Mouse (Mus musculus): Measurements from ENCODE around the gene Clrn1. TPM values are rescaled to one million over a fixed set of nuclear protein-coding genes. Genes with fewer than 3 reads are reported as not detected.
A peak's percentile ranks its signal among the peaks of the same experiment; 100 is the strongest.

Clrn1 gene
- total RNA-seq, 2 experiments from 2014 or later: 1.1 to 1.3 TPM

DNA sequence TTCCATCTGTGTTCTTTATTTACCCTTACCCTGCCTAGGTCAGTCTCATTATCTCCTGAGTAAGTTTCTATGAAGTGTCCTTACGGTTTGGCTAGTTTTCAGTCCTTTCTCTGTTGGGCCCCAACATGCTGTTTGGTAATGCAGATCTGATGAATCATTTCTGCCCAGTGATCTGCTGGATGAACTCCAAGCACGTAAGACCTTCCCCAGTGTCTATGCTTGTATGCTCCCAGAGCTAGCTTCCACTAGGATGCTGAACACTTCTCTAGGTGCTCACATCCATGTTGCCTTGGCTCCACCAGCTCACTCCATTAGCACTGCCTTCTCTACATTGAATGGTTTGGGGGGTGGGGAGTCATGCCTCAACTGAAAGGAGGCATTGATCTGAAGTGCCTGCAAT lies 52.3 kb downstream of the Clrn1 start:
- no peak for DNase-seq (ENCODE audit: low spot score in 2 of 2)

DNA sequence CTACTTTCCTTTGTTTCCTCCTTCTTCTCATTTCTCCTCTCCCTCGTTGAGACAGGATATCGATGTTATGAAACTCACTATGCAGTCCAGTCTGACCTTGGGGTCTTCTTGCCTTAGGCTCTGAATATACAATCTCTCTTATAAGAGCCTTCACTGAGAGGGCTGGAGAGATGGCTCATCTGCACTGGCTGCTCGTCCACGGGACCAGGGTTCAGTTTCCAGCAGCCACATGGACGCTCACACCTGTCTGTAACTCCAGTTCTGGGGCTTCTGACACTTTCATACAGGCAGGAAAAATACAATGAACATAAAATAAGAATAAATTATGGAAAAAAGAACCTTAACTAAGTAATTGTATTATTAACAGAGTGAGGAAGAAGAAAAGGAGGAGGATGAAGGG lies 53.6 kb downstream of the Clrn1 start:
- DNase-seq (ENCODE audit: low spot score in 2 of 2): no peak

DNA sequence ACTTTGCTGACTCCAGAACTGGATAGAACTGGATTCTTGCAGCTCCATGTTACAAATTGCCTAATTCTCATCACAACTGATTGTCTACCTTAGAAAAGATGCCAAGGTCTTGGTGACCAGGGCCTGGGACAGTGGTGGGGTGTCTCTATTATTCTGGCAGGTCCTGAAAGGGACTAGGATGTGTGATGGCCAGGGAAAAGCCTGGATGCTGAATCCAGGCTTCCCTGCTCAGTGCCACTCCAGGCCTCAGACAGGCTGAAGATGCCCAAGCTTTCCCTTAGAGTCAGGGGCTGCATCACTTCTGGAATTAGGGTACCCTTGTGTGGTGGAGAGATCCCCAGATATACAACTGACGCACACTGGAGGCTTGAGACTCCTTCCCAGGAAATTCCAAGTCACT lies 55.2 kb downstream of the Clrn1 start:
- no peak for DNase-seq (ENCODE audit: low spot score in 2 of 2)

DNA sequence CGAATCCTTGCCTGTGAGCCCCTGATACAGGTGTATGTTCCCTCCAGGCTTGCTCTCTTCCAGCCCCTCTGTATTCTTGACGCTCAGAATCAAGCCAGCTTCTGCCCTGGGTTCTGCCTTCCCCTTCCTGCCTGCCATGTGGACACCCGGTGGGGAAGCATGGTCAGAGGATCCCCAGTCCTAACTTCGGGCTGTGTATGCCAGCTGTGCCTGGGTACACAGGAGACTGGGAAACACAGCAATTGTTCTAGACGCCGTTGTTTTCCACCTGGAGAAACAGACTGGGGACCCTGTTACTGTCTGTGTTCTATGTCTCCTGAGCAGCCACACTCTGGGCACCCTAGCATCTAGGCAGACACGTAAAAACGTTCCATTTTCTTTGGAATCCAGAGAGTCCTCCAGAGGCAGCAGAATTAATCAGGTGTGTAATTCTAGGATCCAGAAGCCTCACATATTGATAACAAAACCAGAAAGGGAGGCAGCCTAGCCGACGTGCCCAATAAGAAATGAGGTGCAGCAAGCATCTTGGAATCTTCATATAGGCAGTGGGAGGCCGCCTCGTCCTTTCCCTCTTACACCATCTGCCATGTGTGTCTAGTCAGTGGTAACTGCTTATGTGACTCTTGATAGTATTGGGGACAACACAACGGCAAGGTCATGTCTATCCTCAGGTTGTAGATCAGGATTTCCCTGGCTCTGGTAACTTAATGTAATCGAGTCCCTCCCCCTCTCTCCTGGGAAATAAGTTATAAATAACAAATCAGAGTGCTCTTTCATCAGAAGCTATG lies 56.6 kb downstream of the Clrn1 start:
- no peak for DNase-seq (ENCODE audit: low spot score in 2 of 2)

DNA sequence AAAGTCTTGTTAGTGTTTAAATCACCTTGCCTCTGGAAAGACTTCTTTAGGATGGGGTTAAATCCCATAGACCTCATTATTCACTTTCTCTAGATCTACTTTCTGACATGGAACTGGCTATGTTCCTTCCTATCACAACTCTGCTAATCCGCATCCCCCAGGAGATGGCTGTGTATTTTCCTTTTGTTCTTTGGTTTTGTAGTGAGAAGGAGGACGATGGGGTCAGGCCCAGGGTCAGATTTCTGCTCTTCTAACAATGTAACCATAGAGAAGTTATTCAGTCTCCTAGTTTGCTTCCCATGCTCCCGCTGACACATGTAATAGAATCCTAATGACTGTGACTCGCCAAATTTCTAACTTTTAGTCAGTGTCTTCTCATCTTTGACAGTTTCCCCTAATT lies 58.9 kb downstream of the Clrn1 start:
- no peak for DNase-seq (ENCODE audit: low spot score in 2 of 2)

DNA sequence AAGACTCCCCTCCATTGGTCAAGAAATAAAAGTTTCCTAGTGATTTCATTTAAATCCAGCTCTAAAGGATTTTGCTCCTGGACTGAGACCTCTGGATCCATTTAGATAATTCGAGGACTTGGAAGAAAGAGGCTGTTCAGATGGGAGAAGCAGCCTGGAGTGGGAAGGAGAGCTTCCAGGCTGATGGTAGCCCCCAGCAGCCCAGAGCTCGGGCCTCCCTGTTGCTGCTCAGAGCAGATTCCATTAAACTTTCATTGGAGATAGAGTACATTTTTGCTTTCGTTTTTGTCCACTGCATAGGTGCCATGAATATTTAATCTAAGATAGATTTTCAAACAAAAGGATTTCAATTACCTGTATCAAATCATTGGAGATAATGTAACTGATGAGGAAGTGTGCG lies 62.9 kb downstream of the Clrn1 start, which contains the start of gene Mindy4b-ps:
Gene Mindy4b-ps (minus strand): TSS at position 101 of the 400 bp plus-strand sequence.
- DNase-seq (ENCODE audit: low spot score in 2 of 2): no peak

DNA sequence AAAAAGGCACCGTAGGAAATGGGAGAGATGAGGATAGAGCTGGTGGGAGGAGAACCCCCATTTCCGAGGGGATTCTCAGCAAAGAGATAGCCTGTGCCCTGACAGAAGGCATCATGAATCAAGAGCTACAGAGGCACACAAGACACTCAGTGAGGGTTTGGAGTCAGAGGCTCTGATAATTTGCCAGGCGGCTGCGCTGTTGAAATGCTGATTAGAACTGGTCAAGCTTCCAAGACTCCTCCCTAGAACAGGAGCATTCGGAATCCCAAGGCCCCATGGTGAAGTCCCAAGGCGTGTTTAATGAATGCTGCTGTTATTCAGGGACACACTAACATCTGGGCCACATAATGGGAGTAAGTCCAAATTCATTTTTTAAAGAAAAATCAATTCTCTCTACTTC lies 67.8 kb downstream of the Clrn1 start:
- no peak for DNase-seq (ENCODE audit: low spot score in 2 of 2)

DNA sequence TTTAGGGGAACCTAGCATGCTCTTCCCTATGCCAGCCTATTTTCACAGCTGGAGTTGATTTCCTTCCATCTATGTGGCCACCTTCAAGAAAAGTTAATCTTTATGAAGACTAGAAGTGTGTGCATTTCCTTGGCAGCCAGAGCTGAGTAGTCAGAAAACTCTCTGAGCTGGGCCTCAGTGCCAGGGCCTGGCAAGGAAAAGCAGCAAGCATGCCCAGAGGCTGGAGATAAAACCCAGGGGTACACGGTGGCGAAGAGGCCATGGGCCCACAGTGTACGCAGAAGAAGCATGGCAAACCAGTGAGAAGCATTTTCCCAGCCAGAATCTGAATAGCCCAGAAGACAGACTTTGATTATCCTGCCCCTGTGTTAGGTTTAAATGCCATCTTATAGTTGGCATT lies 70.9 kb downstream of the Clrn1 start:
- DNase-seq (ENCODE audit: low spot score in 2 of 2): no peak

DNA sequence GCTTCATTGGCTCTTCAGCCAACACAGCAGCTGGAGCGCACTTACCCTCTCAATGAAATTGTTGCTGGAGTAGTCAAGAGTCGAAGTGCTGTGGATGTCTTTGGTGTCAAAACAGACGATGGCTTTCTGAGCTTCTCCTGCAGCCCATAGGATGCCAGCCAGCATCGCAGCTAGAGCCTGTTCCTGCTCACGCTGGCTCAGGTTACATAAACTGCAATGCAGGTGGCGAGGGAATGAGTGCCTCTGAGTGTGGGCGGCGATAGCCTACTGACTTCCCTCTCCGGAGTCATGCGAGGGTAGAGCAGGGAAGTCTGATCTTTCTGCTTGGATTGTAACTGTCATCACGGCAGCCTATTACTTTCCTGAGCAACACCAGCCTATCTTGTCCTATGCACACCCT lies 74.8 kb downstream of the Clrn1 start:
- DNase-seq (ENCODE audit: low spot score in 2 of 2): peak; percentile 39 to 60

DNA sequence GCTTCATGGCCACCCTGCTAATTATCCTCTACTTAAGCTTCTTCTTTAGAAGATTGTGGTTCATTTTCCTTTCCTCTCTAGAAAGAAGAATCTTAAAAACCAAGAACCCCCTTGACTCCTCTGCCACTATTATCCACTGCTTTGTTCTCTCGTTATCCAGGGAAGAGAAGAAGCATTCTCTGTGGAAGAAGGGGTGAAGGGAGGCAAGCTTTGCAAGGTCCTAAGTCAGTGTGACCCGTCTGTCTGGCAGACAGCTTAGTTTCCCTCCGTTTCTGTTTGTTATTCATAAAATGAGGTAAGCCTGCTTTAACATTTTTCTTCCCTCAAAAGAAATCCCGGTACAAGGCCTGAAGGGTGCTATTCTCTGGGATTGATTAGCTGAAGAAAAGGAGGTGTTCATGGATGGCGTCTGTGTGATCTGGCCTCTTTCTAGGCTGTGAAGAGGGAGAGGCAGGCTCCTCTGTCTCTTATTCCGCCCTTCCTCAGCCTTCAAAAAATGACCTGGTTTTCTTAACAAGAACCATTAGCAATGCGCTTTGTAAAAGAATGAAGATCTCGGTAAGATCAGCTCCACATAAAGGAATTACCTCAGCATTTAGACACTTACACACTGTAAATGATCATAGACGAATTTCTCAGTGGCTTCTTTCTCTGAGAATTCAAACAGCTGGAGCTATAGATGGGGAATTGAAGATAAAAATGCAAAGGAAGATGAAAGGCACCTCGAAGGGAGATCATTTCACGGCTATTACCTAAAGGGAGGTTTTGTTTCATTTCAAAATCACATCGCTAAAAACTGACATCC lies 75.8 kb downstream of the Clrn1 start:
- no peak for DNase-seq (ENCODE audit: low spot score in 2 of 2)

DNA sequence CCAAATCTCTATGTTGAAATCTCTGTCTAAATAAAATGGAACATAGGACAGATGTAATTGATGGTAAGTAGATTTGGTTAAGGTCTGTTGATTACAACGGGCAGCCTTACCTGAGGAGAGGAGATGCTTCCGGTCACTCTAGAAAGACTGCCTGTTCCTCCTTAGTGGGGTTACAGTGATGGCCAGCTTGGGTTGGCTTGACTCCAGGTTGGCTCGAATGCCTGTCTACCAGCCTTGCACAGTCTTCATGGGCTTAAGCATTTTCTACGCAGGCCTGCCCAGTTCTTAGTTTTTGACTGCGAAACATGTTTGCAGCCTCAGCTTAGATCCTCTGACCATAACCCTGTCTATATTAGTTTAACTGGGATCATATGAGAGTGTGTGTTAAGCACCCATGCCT lies 76.5 kb downstream of the Clrn1 start:
- no peak for DNase-seq (ENCODE audit: low spot score in 2 of 2)

DNA sequence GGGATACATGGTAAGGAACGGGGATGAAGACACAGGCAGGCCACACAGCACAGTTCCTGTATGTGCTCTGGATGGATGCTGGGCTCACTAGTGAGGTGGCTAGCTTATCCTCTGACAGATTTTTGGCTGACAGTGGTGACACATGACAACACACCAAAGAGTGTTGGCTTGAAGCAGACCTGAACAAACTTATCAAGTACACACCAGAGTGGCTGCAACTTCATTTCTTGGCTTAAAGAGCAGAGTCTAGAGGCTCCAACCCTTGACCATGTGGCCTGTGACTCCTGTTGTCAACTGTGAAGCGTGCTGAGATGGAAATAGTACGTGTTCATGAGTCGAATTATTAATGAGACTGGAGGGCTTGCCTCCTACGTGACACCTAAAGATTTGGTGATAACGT lies 80.4 kb downstream of the Clrn1 start:
- no peak for DNase-seq (ENCODE audit: low spot score in 2 of 2)

DNA sequence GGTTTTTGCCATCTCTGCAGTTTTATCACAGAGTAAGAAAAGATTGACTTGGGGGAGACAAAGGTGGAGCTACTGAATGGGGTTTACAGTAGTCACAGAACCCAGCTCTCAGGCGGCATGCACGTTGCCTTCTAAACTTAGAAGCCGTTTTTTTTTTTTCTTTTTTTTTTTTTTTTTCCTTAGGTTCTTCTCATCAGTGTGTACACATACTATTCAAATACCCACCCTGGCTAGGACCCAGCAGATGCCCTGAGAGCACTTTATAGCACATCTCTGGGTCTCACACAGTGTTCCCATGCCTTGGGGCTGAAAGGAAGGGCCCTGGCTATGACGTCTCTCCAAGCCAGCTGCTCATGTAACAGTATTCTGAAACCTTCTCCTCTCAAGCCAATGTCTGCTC lies 86.5 kb downstream of the Clrn1 start:
- no peak for DNase-seq (ENCODE audit: low spot score in 2 of 2)

DNA sequence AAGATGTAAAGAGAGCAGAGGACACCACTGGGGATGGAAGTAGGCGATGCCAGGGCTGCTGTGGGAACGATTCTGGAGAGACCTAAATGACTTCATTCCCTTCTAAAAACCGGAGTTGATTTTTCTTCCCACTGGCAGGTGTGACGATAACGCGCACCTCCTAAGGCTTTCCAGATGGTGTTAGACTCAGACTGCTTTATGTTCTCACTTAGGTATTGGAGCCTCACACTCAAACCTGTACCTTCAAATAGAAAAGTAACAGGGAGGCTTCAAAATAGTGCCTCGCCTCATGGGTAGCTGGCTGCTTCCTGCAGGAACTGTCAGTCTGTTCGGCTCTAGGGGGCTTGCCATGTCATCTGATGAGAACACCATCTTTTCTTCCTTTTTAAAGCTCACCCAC lies 86.9 kb downstream of the Clrn1 start:
- no peak for DNase-seq (ENCODE audit: low spot score in 2 of 2)

Other genes with a start within 250 kb of the Clrn1 start
- 1 to 10 TPM in 1 of 2 experiments, under 1 TPM in 1; 0.95 to 1.3 TPM for gene Erich6, start 248.1 kb downstream of the Clrn1 start, total RNA-seq (2021)
- gene Siah2, start 192.9 kb downstream of the Clrn1 start, total RNA-seq (2021): 10 to 100 TPM; 21.4 to 22.4 TPM
- gene Mindy4b-ps, start 63.0 kb downstream of the Clrn1 start, total RNA-seq (2021): 1 to 10 TPM; 2.2 to 4.9 TPM
- gene Med12l, start 120.5 kb upstream of the Clrn1 start, total RNA-seq (2021): 10 to 100 TPM; 49.0 to 51.5 TPM
- not detected for gene Gpr171, start 216.5 kb upstream of the Clrn1 start, total RNA-seq (2021)